Mouse (Mus musculus): Measurements from ENCODE around the gene Rtl9. TPM values are rescaled to one million over a fixed set of nuclear protein-coding genes. Genes with fewer than 3 reads are reported as not detected.

Gene Rtl9
- polyA plus RNA-seq, 1 experiment from 2014 or later: 0.72 TPM

DNA sequence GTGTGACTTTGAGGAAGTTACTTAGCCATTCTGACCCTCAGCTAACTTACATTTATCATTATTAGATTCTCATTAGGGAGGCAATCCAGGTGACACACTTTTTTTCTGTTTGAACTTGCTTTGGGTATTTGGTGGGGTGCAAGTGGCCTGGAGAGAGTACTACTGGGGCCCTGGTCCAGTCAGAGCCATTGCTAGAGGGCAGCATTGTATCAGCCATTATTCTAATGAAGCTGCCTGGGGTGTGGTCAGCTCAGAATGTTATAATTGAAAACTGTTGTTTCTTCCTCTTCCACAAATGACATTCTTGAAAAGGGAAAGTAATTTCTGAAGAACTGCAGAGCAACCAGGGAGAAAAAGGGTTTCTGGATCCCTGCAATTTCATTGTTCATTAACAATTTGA lies 13.2 kb downstream of the Rtl9 start:
- no peak overlapping the region for H3K27ac ChIP-seq (ENCODE audit: low read length)
- no peak for ATAC-seq

More for the DNA sequence above, 13.2 kb downstream of the Rtl9 start:
- no peak overlapping the region for H3K4me2 ChIP-seq (ENCODE audit: low read length)
- H3K9ac ChIP-seq (ENCODE audit: low read depth, low read length): no peak overlapping the region
- H3K36me3 ChIP-seq (ENCODE audit: control insufficient read depth, insufficient read depth, low read length): no peaks in the 10 kb centered on the region
- no peaks in the 10 kb centered on the region for H3K4me1 ChIP-seq (ENCODE audit: control insufficient read depth, insufficient read depth, low read length)
- no peaks in the 10 kb centered on the region for H3K9me3 ChIP-seq (replicated peaks; ENCODE audit: control insufficient read depth, low read length, poor library complexity, severe bottlenecking)
- no peaks in the 10 kb centered on the region for H3K27me3 ChIP-seq (ENCODE audit: control insufficient read depth, insufficient read depth, low read depth, low read length)
- H3K4me3 ChIP-seq (ENCODE audit: low read depth, low read length): no peak overlapping the region

Other genes with a start within 250 kb of the Rtl9 start
- 2.8 and 3.8 TPM in 2 replicates for gene Ammecr1, start 132.9 kb upstream of the Rtl9 start, polyA plus RNA-seq (2015; fragmentation: Nextera tagmentation; extraction: Ambion mirVana)